Mouse (Mus musculus) testis, adult 2 months (tissue): ENCODE measurements at regions not wholly inside any gene's neighbourhood (a gene's known extent, or its start where the extent isn't known, plus 50 kb on each side); places are given as distances from the start of the nearest gene placed in this dataset.

Experiments used
- CTCF ChIP-seq: fragments of 200-500 bp; IDR thresholded peaks from 2 replicates; pipeline ENCODE4 v1.5.1; 2012; ENCODE audit warnings: low read depth, mild to moderate bottlenecking, inconsistent platforms, low read length, moderate library complexity; ENCODE audit not compliant: control insufficient read depth, insufficient read depth, insufficient replicate concordance
- POLR2A ChIP-seq: fragments of 200-500 bp; IDR thresholded peaks from 2 replicates; pipeline ENCODE4 v1.6.1; 2012; ENCODE audit warnings: low read depth, mild to moderate bottlenecking, inconsistent platforms, low read length, moderate library complexity; ENCODE audit not compliant: control insufficient read depth

GRCm38 (mm10) chr16:88408144-88408543 lies 98.6 kb downstream of the Cldn17 start:
- TF ChIP-seq CTCF (no peak), POLR2A (no peak)
